Mouse (Mus musculus): ENCODE data around the gene Clpb.

GRCm38 (mm10) chr7:101617438-101618165 is 45.8 kb upstream of the Clpb start:
- TF ChIP-seq TAL1 (IDR thresholded peaks at IDR 0.05; ENCODE audit: low read length), result no peak
- TF ChIP-seq GATA1 (IDR thresholded peaks at IDR 0.05; ENCODE audit: low read length), result no peak
